Mouse (Mus musculus) heart, postnatal 36 days (tissue): Measurements from ENCODE around the gene Lrrc8b. TPM values are rescaled to one million over a fixed set of nuclear protein-coding genes. Genes with fewer than 3 reads are reported as not detected.
A peak's percentile ranks its signal among the peaks of the same experiment; 100 is the strongest.

Source experiments
- DNase-seq, 2 experiments: peaks; one replicate each; pipeline ENCODE4 v3.0.0; 2021 to 2022
- intact Hi-C: fragments of 180-260 bp; cut with DNase I; formaldehyde crosslinking; loops from one replicate; pipeline ENCODE4 v1.15.1; 2025
- total RNA-seq, 2 experiments: library from RNA; stranded (reverse); gene quantifications; 2 replicates each; pipeline ENCODE4 v1.2.3; 2021

The Lrrc8b gene
- total RNA-seq, 2 experiments from 2014 or later: 4.4 to 5.1 TPM

GRCm38 (mm10) chr5:105418364-105418763, 2.8 kb downstream of the Lrrc8b start:
- DNase-seq: no peak
- intact Hi-C loops: loop anchor here (5.0 kb wide), 1 partner anchor 99 kb away; the partner anchor contains the start of gene Lrrc8c

- DNase-seq: no peak
- intact Hi-C loops: loop anchor here (5.0 kb wide), 1 partner anchor 98 kb away; the partner anchor contains the start of gene Lrrc8c
These were observed 3.3 kb downstream of the Lrrc8b start for GRCm38 (mm10) chr5:105418851-105419250.

- intact Hi-C loops: no loop called here
- no peak for DNase-seq
These were observed 10.0 kb downstream of the Lrrc8b start for GRCm38 (mm10) chr5:105425587-105425986.

GRCm38 (mm10) chr5:105427326-105427725, 11.8 kb downstream of the Lrrc8b start:
- no peak for DNase-seq
- intact Hi-C loops: no loop called here

GRCm38 (mm10) chr5:105428265-105428974, 12.8 kb downstream of the Lrrc8b start:
- intact Hi-C loops: no loop called here
- DNase-seq: no peak

GRCm38 (mm10) chr5:105430148-105430547, 14.6 kb downstream of the Lrrc8b start:
- intact Hi-C loops: no loop called here
- no peak for DNase-seq

GRCm38 (mm10) chr5:105439608-105440007, 24.0 kb downstream of the Lrrc8b start:
- intact Hi-C loops: no loop called here
- no peak for DNase-seq

GRCm38 (mm10) chr5:105440992-105441535, 25.5 kb downstream of the Lrrc8b start:
- no peak for DNase-seq
- intact Hi-C loops: no loop called here

GRCm38 (mm10) chr5:105442212-105443000, 26.8 kb downstream of the Lrrc8b start:
- intact Hi-C loops: no loop called here
- DNase-seq: no peak

- intact Hi-C loops: no loop called here
- DNase-seq: peak; percentile 16 to 27
These were observed 27.7 kb downstream of the Lrrc8b start for GRCm38 (mm10) chr5:105443057-105443815.

- no peak for DNase-seq
- intact Hi-C loops: no loop called here
These were observed 30.1 kb downstream of the Lrrc8b start for GRCm38 (mm10) chr5:105445686-105446085.

- no peak for DNase-seq
- intact Hi-C loops: no loop called here
These were observed 38.5 kb downstream of the Lrrc8b start for GRCm38 (mm10) chr5:105454105-105454504.

- DNase-seq: no peak
- intact Hi-C loops: no loop called here
These were observed 43.5 kb downstream of the Lrrc8b start for GRCm38 (mm10) chr5:105459077-105459476.

GRCm38 (mm10) chr5:105460551-105460950, 45.0 kb downstream of the Lrrc8b start:
- intact Hi-C loops: no loop called here
- no peak for DNase-seq

GRCm38 (mm10) chr5:105461076-105461475, 45.5 kb downstream of the Lrrc8b start:
- no peak for DNase-seq
- intact Hi-C loops: no loop called here

- intact Hi-C loops: no loop called here
- no peak for DNase-seq
These were observed 49.1 kb downstream of the Lrrc8b start for GRCm38 (mm10) chr5:105464671-105465070.

- intact Hi-C loops: no loop called here
- DNase-seq: no peak
These were observed 50.0 kb downstream of the Lrrc8b start for GRCm38 (mm10) chr5:105465550-105465949.

GRCm38 (mm10) chr5:105466471-105466902, 50.9 kb downstream of the Lrrc8b start:
- no peak for DNase-seq

GRCm38 (mm10) chr5:105467271-105467670, 51.7 kb downstream of the Lrrc8b start:
- DNase-seq: peak in 1 of 2 experiments; percentile 18

More at GRCm38 (mm10) chr5:105466471-105466902, 50.9 kb downstream of the Lrrc8b start:
- intact Hi-C loops: no loop called here

GRCm38 (mm10) chr5:105472983-105473705, 57.6 kb downstream of the Lrrc8b start:
- no peak for DNase-seq
- intact Hi-C loops: no loop called here

More at GRCm38 (mm10) chr5:105467271-105467670, 51.7 kb downstream of the Lrrc8b start:
- intact Hi-C loops: no loop called here
